Mouse (Mus musculus): ENCODE results near the gene Tedc1. TPM values are rescaled to one million over a fixed set of nuclear protein-coding genes. Genes with fewer than 3 reads are reported as not detected.

The Tedc1 gene
- polyA plus RNA-seq, 1 experiment from 2014 or later = 36.0 TPM

GRCm38 (mm10) chr12:113154747-113155075 is 1.5 kb upstream of the Tedc1 start:
- ATAC-seq (ENCODE audit: insufficient read depth, low FRiP score, low TSS enrichment) (no peak), DNase-seq (ENCODE audit: low spot score) (no peak)
- peaks cover 17% of the 10 kb centered on the region for H3K27me3 ChIP-seq (ENCODE audit: control insufficient read depth, insufficient read depth, low read length)
- peak overlapping the region; percentile 41; the same call in 1 of the 2 replicates for H3K4me2 ChIP-seq (ENCODE audit: low read depth)
- H3K4me3 ChIP-seq (ENCODE audit: low read depth, low read length) = no peak overlapping the region
- no peak overlapping the region for H3K27ac ChIP-seq (ENCODE audit: low read depth, low read length)
- H3K9me3 ChIP-seq (ENCODE audit: control insufficient read depth, low read length) = no peaks in the 10 kb centered on the region
- H3K4me1 ChIP-seq (ENCODE audit: control insufficient read depth, insufficient read depth, low read length) = peaks cover 15% of the 10 kb centered on the region
- 83% methylated on average over 6 of the region's 6 CpGs for WGBS
- H3K36me3 ChIP-seq (ENCODE audit: control insufficient read depth, insufficient read depth, low read length) = no peaks in the 10 kb centered on the region
- H3K9ac ChIP-seq (ENCODE audit: low read length) = no peak overlapping the region

- H3K4me1 ChIP-seq (ENCODE audit: control insufficient read depth, insufficient read depth, low read length) = peaks cover 15% of the 10 kb centered on the region
- no peaks in the 10 kb centered on the region for H3K36me3 ChIP-seq (ENCODE audit: control insufficient read depth, insufficient read depth, low read length)
- 6% methylated on average over 32 of the region's 32 CpGs for WGBS
- H3K9me3 ChIP-seq (ENCODE audit: control insufficient read depth, low read length) = no peaks in the 10 kb centered on the region
- H3K4me2 ChIP-seq (ENCODE audit: low read depth) = peak overlapping the region; percentile 41
- H3K27me3 ChIP-seq (ENCODE audit: control insufficient read depth, insufficient read depth, low read length) = peaks cover 17% of the 10 kb centered on the region
- no peak overlapping the region for H3K27ac ChIP-seq (ENCODE audit: low read depth, low read length)
- ATAC-seq (ENCODE audit: insufficient read depth, low FRiP score, low TSS enrichment) (peak; percentile 7; the same call in 1 of the 2 replicates), DNase-seq (ENCODE audit: low spot score) (peak; percentile 53)
- peak overlapping the region; percentile 58 for H3K9ac ChIP-seq (ENCODE audit: low read length)
- H3K4me3 ChIP-seq (ENCODE audit: low read depth, low read length) = peak overlapping the region; percentile 14
Measured at GRCm38 (mm10) chr12:113155076-113155771, 997 bp upstream of the Tedc1 start.

DNA sequence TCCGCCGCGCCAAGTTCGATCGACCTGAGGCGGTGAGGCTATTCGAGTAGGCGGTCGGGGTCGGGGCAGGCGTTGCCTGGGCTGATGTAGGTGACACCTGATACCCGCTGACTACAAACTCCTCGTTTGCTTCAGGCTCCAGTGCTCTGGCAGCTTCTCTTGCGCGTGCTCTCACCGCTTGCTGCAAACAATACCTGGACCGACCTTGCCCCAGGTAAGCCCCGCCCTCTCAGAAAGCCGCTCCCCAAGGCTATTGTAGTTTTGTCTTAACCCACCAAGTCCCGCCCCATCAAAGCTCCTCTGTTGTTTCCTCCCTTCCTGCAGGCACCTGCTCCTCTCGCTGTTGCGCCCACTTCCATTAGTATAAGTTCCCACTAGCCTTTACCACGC is 314 bp downstream of the Tedc1 start:
- Histone ChIP-seq H3K4me3 (ENCODE audit: low read depth, low read length) (peak overlapping the region; percentile 59), H3K9ac (ENCODE audit: low read length) (peak overlapping the region; percentile 62), H3K4me1 (ENCODE audit: control insufficient read depth, insufficient read depth, low read length) (peaks cover 14% of the 10 kb centered on the region), H3K27me3 (ENCODE audit: control insufficient read depth, insufficient read depth, low read length) (peaks cover 15% of the 10 kb centered on the region), H3K36me3 (ENCODE audit: control insufficient read depth, insufficient read depth, low read length) (peaks cover 3% of the 10 kb centered on the region; the same call in 1 of the 2 replicates), H3K27ac (ENCODE audit: low read depth, low read length) (0 out of 2 replicates have a peak overlapping the region, but pooled peaks have one; percentile 20), H3K4me2 (ENCODE audit: low read depth) (peak overlapping the region; percentile 82), H3K9me3 (ENCODE audit: control insufficient read depth, low read length) (no peaks in the 10 kb centered on the region)
- DNase-seq (ENCODE audit: low spot score) (no peak), ATAC-seq (ENCODE audit: insufficient read depth, low FRiP score, low TSS enrichment) (no peak)
- WGBS = 1% methylated on average over 22 of the region's 23 CpGs

GRCm38 (mm10) chr12:113157002-113157401 is 781 bp downstream of the Tedc1 start:
- DNase-seq (ENCODE audit: low spot score) = no peak
- no peak for ATAC-seq (ENCODE audit: insufficient read depth, low FRiP score, low TSS enrichment)
- H3K4me2 ChIP-seq (ENCODE audit: low read depth) = peak overlapping the region; percentile 82
- 40% methylated on average over 8 of the region's 8 CpGs for WGBS
- peak overlapping the region; percentile 62 for H3K9ac ChIP-seq (ENCODE audit: low read length)
- H3K4me3 ChIP-seq (ENCODE audit: low read depth, low read length) = peak overlapping the region; percentile 59
- H3K9me3 ChIP-seq (ENCODE audit: control insufficient read depth, low read length) = no peaks in the 10 kb centered on the region
- peaks cover 5% of the 10 kb centered on the region; the same call in 1 of the 2 replicates for H3K36me3 ChIP-seq (ENCODE audit: control insufficient read depth, insufficient read depth, low read length)
- H3K27ac ChIP-seq (ENCODE audit: low read depth, low read length) = no peak overlapping the region
- peaks cover 11% of the 10 kb centered on the region for H3K27me3 ChIP-seq (ENCODE audit: control insufficient read depth, insufficient read depth, low read length)
- peaks cover 10% of the 10 kb centered on the region for H3K4me1 ChIP-seq (ENCODE audit: control insufficient read depth, insufficient read depth, low read length)

DNA sequence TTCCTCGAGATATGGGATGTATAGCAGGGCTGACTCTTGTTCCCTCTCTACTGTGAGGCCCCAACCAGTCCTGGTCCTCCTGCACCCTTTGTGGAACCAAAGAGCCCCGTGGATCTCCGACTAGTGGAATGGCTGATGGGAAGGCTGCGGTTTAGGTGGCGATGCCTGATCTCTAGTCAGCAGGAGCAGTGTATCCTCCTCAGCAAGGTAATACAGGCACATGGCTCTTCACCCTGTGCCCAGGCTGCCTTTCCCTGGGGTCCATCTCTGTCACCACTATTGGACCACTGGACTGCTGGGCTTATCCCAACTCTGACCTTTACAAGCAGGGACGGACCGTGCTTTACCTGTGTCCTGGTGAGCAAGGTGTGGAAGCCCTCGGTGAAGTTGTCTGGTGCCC is 1.3 kb downstream of the Tedc1 start:
- Histone ChIP-seq H3K9ac (ENCODE audit: low read length) (no peak overlapping the region; the same call in 1 of the 2 replicates), H3K9me3 (ENCODE audit: control insufficient read depth, low read length) (no peaks in the 10 kb centered on the region), H3K4me3 (ENCODE audit: low read depth, low read length) (no peak overlapping the region), H3K27ac (ENCODE audit: low read depth, low read length) (no peak overlapping the region), H3K36me3 (ENCODE audit: control insufficient read depth, insufficient read depth, low read length) (peaks cover 5% of the 10 kb centered on the region; the same call in 1 of the 2 replicates), H3K27me3 (ENCODE audit: control insufficient read depth, insufficient read depth, low read length) (peaks cover 6% of the 10 kb centered on the region; the same call in 1 of the 2 replicates), H3K4me1 (ENCODE audit: control insufficient read depth, insufficient read depth, low read length) (peaks cover 9% of the 10 kb centered on the region), H3K4me2 (ENCODE audit: low read depth) (peak overlapping the region; percentile 82)
- 91% methylated on average over 8 of the region's 8 CpGs for WGBS
- DNase-seq (ENCODE audit: low spot score) (no peak), ATAC-seq (ENCODE audit: insufficient read depth, low FRiP score, low TSS enrichment) (no peak)

DNA sequence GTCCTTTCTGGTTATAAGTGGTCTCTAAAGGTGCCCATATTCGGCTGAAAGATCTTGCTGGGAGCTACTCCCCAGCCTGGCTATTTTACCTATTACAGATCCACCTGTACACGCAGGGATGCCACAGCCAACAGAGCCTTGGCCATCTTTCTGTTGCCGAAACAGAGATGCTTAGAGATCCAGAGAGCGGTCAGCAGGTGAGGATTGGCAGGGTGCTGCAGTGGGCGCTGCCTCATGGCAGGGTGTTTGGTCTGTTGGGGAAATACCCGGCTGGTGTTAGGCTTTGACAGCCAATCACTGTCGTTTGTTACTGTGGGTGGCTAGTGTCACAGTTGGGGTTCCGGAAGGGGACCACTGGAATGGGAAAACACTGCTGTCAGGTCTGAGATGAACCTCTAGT is 1.8 kb downstream of the Tedc1 start:
- H3K27me3 ChIP-seq (ENCODE audit: control insufficient read depth, insufficient read depth, low read length) = 0 out of 2 replicates have a peak, but pooled peaks cover 4% of the 10 kb centered on the region
- H3K4me3 ChIP-seq (ENCODE audit: low read depth, low read length) = no peak overlapping the region
- no peaks in the 10 kb centered on the region for H3K9me3 ChIP-seq (ENCODE audit: control insufficient read depth, low read length)
- H3K4me1 ChIP-seq (ENCODE audit: control insufficient read depth, insufficient read depth, low read length) = peaks cover 9% of the 10 kb centered on the region
- DNase-seq (ENCODE audit: low spot score) (no peak), ATAC-seq (ENCODE audit: insufficient read depth, low FRiP score, low TSS enrichment) (no peak)
- H3K9ac ChIP-seq (ENCODE audit: low read length) = no peak overlapping the region
- WGBS = 94% methylated on average over 8 of the region's 8 CpGs
- H3K4me2 ChIP-seq (ENCODE audit: low read depth) = no peak overlapping the region
- H3K36me3 ChIP-seq (ENCODE audit: control insufficient read depth, insufficient read depth, low read length) = peaks cover 5% of the 10 kb centered on the region; the same call in 1 of the 2 replicates
- H3K27ac ChIP-seq (ENCODE audit: low read depth, low read length) = no peak overlapping the region

GRCm38 (mm10) chr12:113163561-113164006 is 7.4 kb downstream of the Tedc1 start:
- H3K4me3 ChIP-seq (ENCODE audit: low read depth, low read length) = no peak overlapping the region
- no peak overlapping the region; the same call in 1 of the 2 replicates for H3K27ac ChIP-seq (ENCODE audit: low read depth, low read length)
- no peak overlapping the region for H3K4me2 ChIP-seq (ENCODE audit: low read depth)
- DNase-seq (ENCODE audit: low spot score) (no peak), ATAC-seq (ENCODE audit: insufficient read depth, low FRiP score, low TSS enrichment) (0 out of 2 replicates have a peak, but pooled peaks have one; percentile 2)
- H3K9ac ChIP-seq (ENCODE audit: low read length) = no peak overlapping the region
- 79% methylated on average over 11 of the region's 11 CpGs for WGBS
- H3K27me3 ChIP-seq (ENCODE audit: control insufficient read depth, insufficient read depth, low read length) = no peaks in the 10 kb centered on the region
- H3K4me1 ChIP-seq (ENCODE audit: control insufficient read depth, insufficient read depth, low read length) = no peaks in the 10 kb centered on the region
- peaks cover 5% of the 10 kb centered on the region; the same call in 1 of the 2 replicates for H3K36me3 ChIP-seq (ENCODE audit: control insufficient read depth, insufficient read depth, low read length)
- no peaks in the 10 kb centered on the region for H3K9me3 ChIP-seq (ENCODE audit: control insufficient read depth, low read length)

- Histone ChIP-seq H3K9me3 (ENCODE audit: control insufficient read depth, low read length) (no peaks in the 10 kb centered on the region), H3K4me3 (ENCODE audit: low read depth, low read length) (no peak overlapping the region), H3K4me2 (ENCODE audit: low read depth) (no peak overlapping the region), H3K27ac (ENCODE audit: low read depth, low read length) (no peak overlapping the region), H3K9ac (ENCODE audit: low read length) (no peak overlapping the region), H3K4me1 (ENCODE audit: control insufficient read depth, insufficient read depth, low read length) (no peaks in the 10 kb centered on the region), H3K36me3 (ENCODE audit: control insufficient read depth, insufficient read depth, low read length) (no peaks in the 10 kb centered on the region), H3K27me3 (ENCODE audit: control insufficient read depth, insufficient read depth, low read length) (no peaks in the 10 kb centered on the region)
- WGBS = 86% methylated on average over 9 of the region's 9 CpGs
- DNase-seq (ENCODE audit: low spot score) (no peak), ATAC-seq (ENCODE audit: insufficient read depth, low FRiP score, low TSS enrichment) (no peak)
Measured at GRCm38 (mm10) chr12:113168031-113168536, 11.9 kb downstream of the Tedc1 start.
